Mouse (Mus musculus) stomach, embryonic 14.5 days (tissue): ENCODE data around the gene Setdb2. TPM values are rescaled to one million over a fixed set of nuclear protein-coding genes. Genes with fewer than 3 reads are reported as not detected.
A peak's percentile ranks its signal among the peaks of the same experiment; 100 is the strongest.

ENCODE experiments used
- ATAC-seq: fragments of 200-750 bp; cut with Nextera tagmentation; 2 replicates; pipeline ENCODE4 v1.8.0; 2017; ENCODE audit warnings: low read depth, moderate TSS enrichment; ENCODE audit not compliant: insufficient number of reproducible peaks, insufficient read depth, low FRiP score
- H3K27ac ChIP-seq: fragments of 300-500 bp; sonication (generic); 2 replicates; pipeline ENCODE4 v1.5.1; 2014; ENCODE audit warnings: mild to moderate bottlenecking, low read length, moderate library complexity, mixed read lengths
- H3K27me3 ChIP-seq: fragments of 300-500 bp; sonication (generic); 2 replicates; pipeline ENCODE4 v1.6.1; 2014; ENCODE audit warnings: low read length, control low read depth, mixed read lengths; ENCODE audit not compliant: control insufficient read depth, insufficient read depth
- H3K36me3 ChIP-seq: fragments of 300-500 bp; sonication (generic); 2 replicates; pipeline ENCODE4 v1.6.1; 2014; ENCODE audit warnings: mild to moderate bottlenecking, control low read depth, low read length, moderate library complexity, mixed read lengths; ENCODE audit not compliant: control insufficient read depth, insufficient read depth
- H3K4me1 ChIP-seq: fragments of 300-500 bp; sonication (generic); 2 replicates; pipeline ENCODE4 v1.6.1; 2014; ENCODE audit warnings: low read length, control low read depth, mixed read lengths; ENCODE audit not compliant: control insufficient read depth, insufficient read depth
- H3K4me2 ChIP-seq: fragments of 300-500 bp; sonication (generic); replicated peaks from 2 replicates; pipeline ENCODE4 v1.6.1; 2014; ENCODE audit warnings: low read depth, low read length, control low read depth
- H3K4me3 ChIP-seq: fragments of 300-500 bp; sonication (generic); 2 replicates; pipeline ENCODE4 v1.5.1; 2014; ENCODE audit warnings: low read depth, low read length, control low read depth
- H3K9ac ChIP-seq: fragments of 300-500 bp; sonication (generic); replicated peaks from 2 replicates; pipeline ENCODE4 v1.6.1; 2014; ENCODE audit warnings: low read depth, mild to moderate bottlenecking, control low read depth, low read length, moderate library complexity, mixed read lengths
- H3K9me3 ChIP-seq: fragments of 300-500 bp; sonication (generic); 2 replicates; pipeline ENCODE4 v1.6.1; 2016; ENCODE audit warnings: low read depth, low read length, control low read depth; ENCODE audit not compliant: control insufficient read depth
- WGBS: fragments of 180-500 bp; shearing (Covaris S2); extraction: QIAGEN DNeasy Blood & Tissue Kit; methylation state at CpG from one replicate; pipeline ENCODE4 v1.1.7; 2014; 5-methylcytosine and 5-hydroxymethylcytosine counted together
- polyA plus RNA-seq: library from polyadenylated mRNA; unstranded; fragments of >200 nt; fragmentation: Nextera tagmentation; extraction: Ambion mirVana; gene quantifications from 2 replicates; pipeline ENCODE4 v1.2.1, GENCODE M21; 2014

Gene Setdb2
- polyA plus RNA-seq = 10.0 and 10.5 TPM in 2 replicates

GRCm38 (mm10) chr14:59440558-59441471 is at the start of gene Setdb2, which contains the start of gene Cab39l:
TSS of gene Setdb2 (minus strand) at chr14:59440884.
TSS of gene Cab39l (plus strand) at chr14:59440972.
- WGBS = under 1% methylated on average over 63 of the region's 66 CpGs
- ATAC-seq = peak; percentile 99
- Histone ChIP-seq H3K9ac (peak within 1 kb of the TSS; percentile 62), H3K4me2 (peak within 1 kb of the TSS; percentile 66), H3K4me3 (peak within 1 kb of the TSS; percentile 63), H3K4me1 (no peaks in the 10 kb centered on the region), H3K27me3 (no peaks in the 10 kb centered on the region), H3K36me3 (no peaks in the 10 kb centered on the region), H3K27ac (peak within 1 kb of the TSS; percentile 66; the same call in 1 of the 2 replicates), H3K9me3 (no peaks in the 10 kb centered on the region)

- 89% methylated on average over 4 of the region's 4 CpGs for WGBS
Observed at GRCm38 (mm10) chr14:59485247-59485810, 44.6 kb upstream of the Setdb2 start.

GRCm38 (mm10) chr14:59478699-59479098 is 38.0 kb upstream of the Setdb2 start:
- WGBS = 36% methylated on average over 6 of the region's 6 CpGs
- Histone ChIP-seq H3K27ac (no peak overlapping the region), H3K9ac (no peak overlapping the region), H3K9me3 (no peaks in the 10 kb centered on the region), H3K4me2 (no peak overlapping the region), H3K36me3 (no peaks in the 10 kb centered on the region), H3K4me1 (no peaks in the 10 kb centered on the region), H3K27me3 (no peaks in the 10 kb centered on the region), H3K4me3 (no peak overlapping the region)
- no peak for ATAC-seq

More at GRCm38 (mm10) chr14:59485247-59485810, 44.6 kb upstream of the Setdb2 start:
- Histone ChIP-seq H3K4me2 (no peak overlapping the region), H3K4me1 (no peaks in the 10 kb centered on the region), H3K9ac (no peak overlapping the region), H3K27ac (no peak overlapping the region), H3K4me3 (no peak overlapping the region), H3K36me3 (no peaks in the 10 kb centered on the region), H3K9me3 (no peaks in the 10 kb centered on the region), H3K27me3 (no peaks in the 10 kb centered on the region)
- ATAC-seq = no peak

- H3K4me2 ChIP-seq = no peak overlapping the region
- ATAC-seq = no peak
- no peaks in the 10 kb centered on the region for H3K9me3 ChIP-seq
- H3K4me1 ChIP-seq = no peaks in the 10 kb centered on the region
- H3K36me3 ChIP-seq = no peaks in the 10 kb centered on the region
- 86% methylated on average over 1 of the region's 1 CpGs for WGBS
- no peak overlapping the region for H3K4me3 ChIP-seq
- H3K9ac ChIP-seq = no peak overlapping the region
- H3K27ac ChIP-seq = no peak overlapping the region
- H3K27me3 ChIP-seq = no peaks in the 10 kb centered on the region
Observed at GRCm38 (mm10) chr14:59470781-59471180, 30.1 kb upstream of the Setdb2 start.

- WGBS = 49% methylated on average over 1 of the region's 1 CpGs
- H3K4me1 ChIP-seq = no peaks in the 10 kb centered on the region
- H3K9ac ChIP-seq = no peak overlapping the region
- no peak overlapping the region for H3K27ac ChIP-seq
- no peaks in the 10 kb centered on the region for H3K36me3 ChIP-seq
- no peaks in the 10 kb centered on the region for H3K9me3 ChIP-seq
- no peaks in the 10 kb centered on the region for H3K27me3 ChIP-seq
- ATAC-seq = no peak
- H3K4me3 ChIP-seq = no peak overlapping the region
- H3K4me2 ChIP-seq = no peak overlapping the region
Observed at GRCm38 (mm10) chr14:59467798-59468197, 27.1 kb upstream of the Setdb2 start.

- H3K4me2 ChIP-seq = no peak overlapping the region
- WGBS = 96% methylated on average over 2 of the region's 2 CpGs
- H3K9me3 ChIP-seq = no peaks in the 10 kb centered on the region
- no peaks in the 10 kb centered on the region for H3K27me3 ChIP-seq
- H3K9ac ChIP-seq = no peak overlapping the region
- no peaks in the 10 kb centered on the region for H3K4me1 ChIP-seq
- H3K27ac ChIP-seq = no peak overlapping the region
- no peak overlapping the region for H3K4me3 ChIP-seq
- no peak for ATAC-seq
- H3K36me3 ChIP-seq = no peaks in the 10 kb centered on the region
Observed at GRCm38 (mm10) chr14:59466503-59466902, 25.8 kb upstream of the Setdb2 start.

GRCm38 (mm10) chr14:59447981-59448380 is 7.3 kb upstream of the Setdb2 start:
- Histone ChIP-seq H3K9me3 (peaks cover 4% of the 10 kb centered on the region; the same call in 1 of the 2 replicates), H3K36me3 (no peaks in the 10 kb centered on the region), H3K27ac (no peak overlapping the region), H3K9ac (no peak overlapping the region), H3K4me3 (no peak overlapping the region), H3K4me2 (no peak overlapping the region), H3K4me1 (no peaks in the 10 kb centered on the region), H3K27me3 (no peaks in the 10 kb centered on the region)
- no peak for ATAC-seq

- Histone ChIP-seq H3K27me3 (no peaks in the 10 kb centered on the region), H3K36me3 (no peaks in the 10 kb centered on the region), H3K9ac (no peak overlapping the region), H3K27ac (no peak overlapping the region), H3K4me3 (no peak overlapping the region), H3K4me2 (no peak overlapping the region), H3K4me1 (no peaks in the 10 kb centered on the region), H3K9me3 (peaks cover 4% of the 10 kb centered on the region; the same call in 1 of the 2 replicates)
- ATAC-seq = no peak
- 84% methylated on average over 1 of the region's 1 CpGs for WGBS
Observed at GRCm38 (mm10) chr14:59445421-59445820, 4.7 kb upstream of the Setdb2 start.
